Mouse (Mus musculus): Measurements from ENCODE around the gene Dvl2.

Dvl2 gene

GRCm38 (mm10) chr11:69981141-69981762, 19.1 kb upstream of the Dvl2 start, which contains the start of gene Ctdnep1:
Gene Ctdnep1, plus strand, starts transcription at chr11:69981156.
- in situ Hi-C loops (cut with MboI, MseI): no loop called here

- in situ Hi-C loops (cut with MboI, MseI): no loop called here
Measured at GRCm38 (mm10) chr11:69982225-69982624, 18.2 kb upstream of the Dvl2 start, which contains the start of gene Elp5. Gene Elp5, minus strand, starts transcription at chr11:69982517.

GRCm38 (mm10) chr11:69982877-69983276, 17.5 kb upstream of the Dvl2 start:
- in situ Hi-C loops (cut with MboI, MseI): no loop called here

GRCm38 (mm10) chr11:69983377-69983776, 17.0 kb upstream of the Dvl2 start:
- in situ Hi-C loops (cut with MboI, MseI): no loop called here

GRCm38 (mm10) chr11:69984431-69984830, 16.0 kb upstream of the Dvl2 start:
- in situ Hi-C loops (cut with MboI, MseI): no loop called here

- in situ Hi-C loops (cut with MboI, MseI): loop anchor here (10.0 kb wide), 1 partner anchor 895 kb away; the partner anchor contains the start of gene Per1
Measured at GRCm38 (mm10) chr11:69989949-69990348, 10.4 kb upstream of the Dvl2 start.

GRCm38 (mm10) chr11:69990850-69991691, 9.3 kb upstream of the Dvl2 start, which contains the start of gene Gabarap:
Gene Gabarap, plus strand, starts transcription at chr11:69991143.
- in situ Hi-C loops (cut with MboI, MseI): loop anchor here (10.0 kb wide), 1 partner anchor 896 kb away; the partner anchor contains the start of gene Per1

GRCm38 (mm10) chr11:69991711-69992110, 8.7 kb upstream of the Dvl2 start:
- in situ Hi-C loops (cut with MboI, MseI): loop anchor here (10.0 kb wide), 1 partner anchor 897 kb away; the partner anchor contains the start of gene Per1

GRCm38 (mm10) chr11:69992396-69992795, 8.0 kb upstream of the Dvl2 start:
- in situ Hi-C loops (cut with MboI, MseI): loop anchor here (10.0 kb wide), 1 partner anchor 898 kb away; the partner anchor contains the start of gene Per1

GRCm38 (mm10) chr11:69992932-69993331, 7.5 kb upstream of the Dvl2 start:
- in situ Hi-C loops (cut with MboI, MseI): loop anchor here (10.0 kb wide), 1 partner anchor 898 kb away; the partner anchor contains the start of gene Per1

- in situ Hi-C loops (cut with MboI, MseI): loop anchor here (10.0 kb wide), 1 partner anchor 900 kb away; the partner anchor contains the start of gene Per1
Measured at GRCm38 (mm10) chr11:69994401-69995090, 5.8 kb upstream of the Dvl2 start.

- in situ Hi-C loops (cut with MboI, MseI): loop anchor here (10.0 kb wide), 1 partner anchor 901 kb away; the partner anchor contains the start of gene Per1
Measured at GRCm38 (mm10) chr11:69995391-69995960, 4.9 kb upstream of the Dvl2 start, which contains the start of gene Phf23. Gene Phf23, plus strand, starts transcription at chr11:69995777.

GRCm38 (mm10) chr11:69996161-69997061, 4.0 kb upstream of the Dvl2 start:
- in situ Hi-C loops (cut with MboI, MseI): loop anchor here (10.0 kb wide), 1 partner anchor 902 kb away; the partner anchor contains the start of gene Per1

- in situ Hi-C loops (cut with MboI, MseI): loop anchor here (10.0 kb wide), 1 partner anchor 902 kb away; the partner anchor contains the start of gene Per1
Measured at GRCm38 (mm10) chr11:69997070-69997509, 3.3 kb upstream of the Dvl2 start.

- in situ Hi-C loops (cut with MboI, MseI): loop anchor here (10.0 kb wide), 1 partner anchor 904 kb away; the partner anchor contains the start of gene Per1
Measured at GRCm38 (mm10) chr11:69998567-69999491, 1.6 kb upstream of the Dvl2 start.

- in situ Hi-C loops (cut with MboI, MseI): loop anchor here (10.0 kb wide), 1 partner anchor 905 kb away; the partner anchor contains the start of gene Per1
Measured at GRCm38 (mm10) chr11:69999666-70000065, 729 bp upstream of the Dvl2 start.

- in situ Hi-C loops (cut with MboI, MseI): no loop called here
Measured at GRCm38 (mm10) chr11:70001159-70001558, 764 bp downstream of the Dvl2 start.

- in situ Hi-C loops (cut with MboI, MseI): no loop called here
Measured at GRCm38 (mm10) chr11:70001865-70002264, 1.5 kb downstream of the Dvl2 start.
